Mouse (Mus musculus): ENCODE data around the gene Ppp1r36. TPM values are rescaled to one million over a fixed set of nuclear protein-coding genes. Genes with fewer than 3 reads are reported as not detected.

Gene Ppp1r36
- not detected in 2 replicates for polyA plus RNA-seq (2011; ENCODE audit: insufficient read depth, insufficient read length, low replicate concordance, missing spikeins)

- no peak within 1 kb of the TSS for H3K27ac ChIP-seq (ENCODE audit: control insufficient read depth, insufficient read depth, low read depth, low read length, poor library complexity)
- no peak for TF ChIP-seq POLR2A (IDR thresholded peaks at IDR 0.05; ENCODE audit: borderline replicate concordance, control insufficient read depth, low read depth, low read length)
- TF ChIP-seq CTCF (IDR thresholded peaks at IDR 0.05; ENCODE audit: control insufficient read depth, insufficient read depth, low read length) = no peak
- H3K4me1 ChIP-seq (ENCODE audit: control insufficient read depth, insufficient read depth, low read length) = no peaks in the 10 kb centered on the region
- WGBS = 19% methylated on average over 37 of the region's 37 CpGs
- H3K4me3 ChIP-seq (replicated peaks; ENCODE audit: control insufficient read depth, low read depth, low read length) = no peak within 1 kb of the TSS
Observed at GRCm38 (mm10) chr12:76417433-76417854, at the start of gene Ppp1r36. TSS of gene Ppp1r36 (plus strand) at chr12:76417538.

- WGBS = 4% methylated on average over 9 of the region's 9 CpGs
- peaks cover 4% of the 10 kb centered on the region; the same call in 1 of the 2 replicates for H3K4me1 ChIP-seq (ENCODE audit: control insufficient read depth, insufficient read depth, low read length)
- H3K4me3 ChIP-seq (replicated peaks; ENCODE audit: control insufficient read depth, low read depth, low read length) = peak overlapping the region; percentile 31
- H3K27ac ChIP-seq (ENCODE audit: control insufficient read depth, insufficient read depth, low read depth, low read length, poor library complexity) = peak overlapping the region; percentile 41; the same call in 1 of the 2 replicates
- no peak for TF ChIP-seq POLR2A (IDR thresholded peaks at IDR 0.05; ENCODE audit: borderline replicate concordance, control insufficient read depth, low read depth, low read length)
- no peak for TF ChIP-seq CTCF (IDR thresholded peaks at IDR 0.05; ENCODE audit: control insufficient read depth, insufficient read depth, low read length)
Observed at GRCm38 (mm10) chr12:76368201-76368789, 49.0 kb upstream of the Ppp1r36 start.

DNA sequence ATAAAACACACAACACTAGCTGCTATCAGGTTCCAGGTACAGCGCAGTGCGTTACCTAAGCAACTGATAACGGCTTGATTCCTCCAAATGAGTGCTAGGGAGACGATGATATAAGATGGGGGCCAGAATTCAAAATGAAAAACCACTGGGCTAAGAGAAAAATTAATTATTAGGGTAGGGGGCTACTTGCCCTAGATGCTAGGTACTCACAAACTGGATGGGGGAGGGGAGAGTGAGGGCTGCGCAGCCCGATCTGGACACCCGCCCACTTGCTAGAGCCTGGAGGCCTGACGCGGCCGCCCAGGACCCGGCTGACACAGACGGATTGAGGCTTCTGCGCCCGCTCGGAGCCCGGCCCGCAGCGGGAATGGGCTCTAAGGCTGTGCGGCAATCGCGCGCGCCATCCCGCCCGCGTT, 48.5 kb upstream of the Ppp1r36 start:
- Histone ChIP-seq H3K4me3 (replicated peaks; ENCODE audit: control insufficient read depth, low read depth, low read length) (peak overlapping the region; percentile 91), H3K27ac (ENCODE audit: control insufficient read depth, insufficient read depth, low read depth, low read length, poor library complexity) (peak overlapping the region; percentile 100), H3K4me1 (ENCODE audit: control insufficient read depth, insufficient read depth, low read length) (peaks cover 4% of the 10 kb centered on the region; the same call in 1 of the 2 replicates)
- TF ChIP-seq POLR2A (IDR thresholded peaks at IDR 0.05; ENCODE audit: borderline replicate concordance, control insufficient read depth, low read depth, low read length) = no peak
- no peak for TF ChIP-seq CTCF (IDR thresholded peaks at IDR 0.05; ENCODE audit: control insufficient read depth, insufficient read depth, low read length)
- under 1% methylated on average over 26 of the region's 26 CpGs for WGBS

- Histone ChIP-seq H3K4me1 (ENCODE audit: control insufficient read depth, insufficient read depth, low read length) (peaks cover 4% of the 10 kb centered on the region; the same call in 1 of the 2 replicates), H3K4me3 (replicated peaks; ENCODE audit: control insufficient read depth, low read depth, low read length) (peak within 1 kb of the TSS; percentile 91), H3K27ac (ENCODE audit: control insufficient read depth, insufficient read depth, low read depth, low read length, poor library complexity) (peak within 1 kb of the TSS; percentile 100)
- TF ChIP-seq CTCF (IDR thresholded peaks at IDR 0.05; ENCODE audit: control insufficient read depth, insufficient read depth, low read length) (no peak), POLR2A (IDR thresholded peaks at IDR 0.05; ENCODE audit: borderline replicate concordance, control insufficient read depth, low read depth, low read length) (peak; percentile 44; the same call in 1 of the 2 replicates)
- under 1% methylated on average over 96 of the region's 96 CpGs for WGBS
Observed at GRCm38 (mm10) chr12:76369206-76369977, 47.9 kb upstream of the Ppp1r36 start, which contains the start of gene Zbtb25. TSS of gene Zbtb25 (minus strand) at chr12:76369602.

GRCm38 (mm10) chr12:76369978-76370830, 47.1 kb upstream of the Ppp1r36 start, which contains the start of gene Zbtb1:
TSS of gene Zbtb1 (plus strand) at chr12:76370266.
- peak within 1 kb of the TSS; percentile 91 for H3K4me3 ChIP-seq (replicated peaks; ENCODE audit: control insufficient read depth, low read depth, low read length)
- TF ChIP-seq CTCF (IDR thresholded peaks at IDR 0.05; ENCODE audit: control insufficient read depth, insufficient read depth, low read length) = no peak
- TF ChIP-seq POLR2A (IDR thresholded peaks at IDR 0.05; ENCODE audit: borderline replicate concordance, control insufficient read depth, low read depth, low read length) = peak; percentile 89; the same call in 1 of the 2 replicates
- H3K4me1 ChIP-seq (ENCODE audit: control insufficient read depth, insufficient read depth, low read length) = peaks cover 4% of the 10 kb centered on the region; the same call in 1 of the 2 replicates
- H3K27ac ChIP-seq (ENCODE audit: control insufficient read depth, insufficient read depth, low read depth, low read length, poor library complexity) = peak within 1 kb of the TSS; percentile 100
- WGBS = under 1% methylated on average over 93 of the region's 99 CpGs

GRCm38 (mm10) chr12:76370831-76371571, 46.3 kb upstream of the Ppp1r36 start:
- peaks cover 4% of the 10 kb centered on the region; the same call in 1 of the 2 replicates for H3K4me1 ChIP-seq (ENCODE audit: control insufficient read depth, insufficient read depth, low read length)

DNA sequence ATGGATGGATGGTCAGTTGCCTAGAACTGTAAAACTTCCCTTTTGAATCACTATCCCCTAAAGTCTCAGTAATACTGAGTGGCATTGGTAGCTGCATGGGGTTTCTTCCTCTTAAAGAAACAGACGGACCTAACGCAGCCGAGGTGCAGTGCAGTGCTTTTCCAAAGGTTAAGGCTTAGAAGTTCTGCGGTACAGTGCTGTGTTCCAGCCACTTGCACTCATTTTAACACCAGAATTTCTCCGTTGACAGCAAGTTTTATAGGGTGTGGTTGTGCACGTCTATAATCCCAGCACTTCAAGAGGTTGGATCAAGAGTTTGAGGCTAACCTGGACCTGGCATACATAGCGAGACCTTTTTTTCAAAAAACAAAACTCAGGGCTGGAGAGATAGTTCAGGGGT, 45.3 kb upstream of the Ppp1r36 start:
- 13% methylated on average over 7 of the region's 7 CpGs for WGBS
- TF ChIP-seq CTCF (IDR thresholded peaks at IDR 0.05; ENCODE audit: control insufficient read depth, insufficient read depth, low read length) = no peak
- no peak for TF ChIP-seq POLR2A (IDR thresholded peaks at IDR 0.05; ENCODE audit: borderline replicate concordance, control insufficient read depth, low read depth, low read length)
- Histone ChIP-seq H3K4me3 (replicated peaks; ENCODE audit: control insufficient read depth, low read depth, low read length) (peak overlapping the region; percentile 19), H3K4me1 (ENCODE audit: control insufficient read depth, insufficient read depth, low read length) (peaks cover 7% of the 10 kb centered on the region), H3K27ac (ENCODE audit: control insufficient read depth, insufficient read depth, low read depth, low read length, poor library complexity) (peak overlapping the region; percentile 31; the same call in 1 of the 2 replicates)

More at GRCm38 (mm10) chr12:76370831-76371571, 46.3 kb upstream of the Ppp1r36 start:
- H3K27ac ChIP-seq (ENCODE audit: control insufficient read depth, insufficient read depth, low read depth, low read length, poor library complexity) = peak overlapping the region; percentile 100
- H3K4me3 ChIP-seq (replicated peaks; ENCODE audit: control insufficient read depth, low read depth, low read length) = peak overlapping the region; percentile 91
- WGBS = under 1% methylated on average over 62 of the region's 63 CpGs
- TF ChIP-seq POLR2A (IDR thresholded peaks at IDR 0.05; ENCODE audit: borderline replicate concordance, control insufficient read depth, low read depth, low read length) (peak; percentile 47; the same call in 1 of the 2 replicates), CTCF (IDR thresholded peaks at IDR 0.05; ENCODE audit: control insufficient read depth, insufficient read depth, low read length) (no peak)

Measured in bone marrow, adult 2 months (tissue).